Mouse (Mus musculus) adrenal gland, postnatal 25 days (tissue): ENCODE results near the gene G6pc2. TPM values are rescaled to one million over a fixed set of nuclear protein-coding genes. Genes with fewer than 3 reads are reported as not detected.

Experiments
- DNase-seq: peaks from one replicate; pipeline ENCODE4 v3.0.0; 2021; ENCODE audit warnings: mixed read lengths
- long read RNA-seq: library from polyadenylated mRNA; stranded (forward); transcript quantifications from one replicate; pipeline ENCODE4 v2.0.0, GENCODE M21; 2021
- total RNA-seq: library from RNA; stranded (reverse); gene quantifications from 2 replicates; pipeline ENCODE4 v1.2.3, GENCODE M21; 2021

G6pc2 gene
- total RNA-seq, result not detected in 2 replicates
- long read RNA-seq, result 0 reads

GRCm38 (mm10) chr2:69210773-69211172 lies at the start of gene G6pc2:
G6pc2 (plus strand) TSS chr2:69211073.
- DNase-seq, result no peak

GRCm38 (mm10) chr2:69170395-69171077 lies 40.3 kb upstream of the G6pc2 start:
- DNase-seq, result no peak

- no peak for DNase-seq
These were observed 35.6 kb upstream of the G6pc2 start for GRCm38 (mm10) chr2:69175296-69175695.

DNA sequence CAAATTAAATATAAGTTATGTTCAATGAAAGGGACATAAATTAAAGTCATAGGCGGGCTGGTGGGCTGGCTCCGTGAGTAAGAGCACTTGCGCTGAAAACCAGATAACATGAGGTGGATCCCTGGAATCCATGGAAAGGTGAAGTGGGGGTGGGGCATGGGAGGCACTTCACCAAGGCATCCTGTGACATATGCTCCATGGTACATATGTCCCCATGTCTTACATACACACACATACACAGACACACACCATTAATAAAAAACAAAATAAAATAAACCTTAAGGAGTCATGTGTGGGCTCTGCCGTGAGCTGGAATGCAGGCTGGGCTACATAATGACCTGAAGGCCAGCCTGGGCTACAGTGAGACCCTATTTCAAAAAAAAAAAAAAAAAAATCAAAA lies 31.2 kb upstream of the G6pc2 start:
- no peak for DNase-seq

DNA sequence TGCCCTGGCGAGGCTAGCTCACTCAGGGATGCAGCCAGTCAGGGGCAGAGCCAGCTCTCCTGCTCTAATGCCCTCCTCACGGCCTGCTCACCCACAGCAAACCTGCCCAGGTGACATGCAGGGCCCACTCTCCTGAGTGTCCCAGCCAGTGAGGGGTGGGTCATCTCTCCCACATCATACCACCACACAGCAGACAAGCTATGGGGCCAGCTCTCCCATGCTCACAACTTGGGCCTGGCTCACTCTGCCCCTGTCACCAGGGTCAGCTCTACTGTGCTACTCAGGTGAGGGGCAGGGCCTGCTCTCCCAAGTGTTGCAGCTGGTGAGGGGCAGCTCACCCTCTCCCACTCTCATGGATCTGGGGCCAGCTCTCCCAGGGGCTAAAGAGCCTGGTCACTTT lies 22.9 kb upstream of the G6pc2 start:
- DNase-seq, result no peak

DNA sequence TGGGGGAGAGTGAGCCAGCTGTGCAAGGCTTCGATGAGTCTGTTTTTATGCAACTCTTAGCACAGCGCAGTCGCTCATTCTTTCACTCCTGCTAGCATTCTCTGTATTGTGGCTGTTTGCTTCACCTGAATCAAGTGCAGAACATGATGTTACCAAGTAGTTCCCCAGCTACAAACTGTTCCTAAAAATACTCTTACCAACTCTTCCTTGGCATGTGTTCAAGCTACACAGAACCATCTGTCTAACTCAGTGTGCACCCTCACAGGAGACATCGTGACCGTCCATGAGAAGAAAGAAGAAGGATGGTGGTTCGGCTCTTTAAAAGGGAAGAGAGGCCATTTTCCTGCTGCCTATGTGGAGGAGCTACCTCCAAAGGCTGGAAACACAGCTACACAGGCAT lies 22.1 kb upstream of the G6pc2 start:
- no peak for DNase-seq

DNA sequence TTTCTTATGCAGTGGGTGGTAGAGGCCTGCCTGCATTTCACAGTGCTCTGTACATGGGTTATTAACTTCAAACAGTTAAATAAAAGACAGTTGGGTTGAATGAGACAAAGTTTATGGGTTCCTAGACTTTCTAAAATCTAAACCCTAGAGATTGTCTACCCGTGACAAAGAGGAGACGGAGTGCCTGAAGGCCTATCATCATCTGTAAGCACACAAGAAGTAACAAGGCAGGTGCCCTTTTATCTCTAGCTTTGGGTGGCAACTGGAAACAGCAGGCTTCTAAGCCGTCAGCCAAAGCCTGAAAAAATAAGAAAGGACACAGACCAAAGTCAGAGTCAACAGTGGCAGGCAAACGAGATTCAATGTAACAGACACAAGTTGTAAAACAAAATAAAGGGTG lies 21.7 kb upstream of the G6pc2 start:
- no peak for DNase-seq

- DNase-seq, result no peak
These were observed 19.8 kb upstream of the G6pc2 start for GRCm38 (mm10) chr2:69191059-69191458.

DNA sequence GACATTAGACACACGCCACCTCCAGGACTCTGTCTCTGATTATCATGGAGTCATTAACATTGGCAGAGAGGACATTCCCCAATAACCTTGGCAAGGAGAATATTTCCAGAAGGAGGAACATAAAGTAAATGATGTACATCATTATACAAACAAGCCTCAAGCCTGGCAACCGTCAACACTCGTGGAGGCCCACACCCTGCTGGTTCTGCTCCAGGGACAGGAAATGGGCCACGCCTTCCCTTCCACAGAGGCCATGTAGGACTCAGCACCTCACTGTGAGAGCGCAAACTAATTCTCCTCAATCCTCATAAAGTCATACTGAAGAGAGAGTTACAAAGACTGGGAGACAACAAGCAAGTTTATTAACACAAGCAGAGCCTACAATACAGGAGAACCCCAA lies 17.3 kb upstream of the G6pc2 start:
- DNase-seq, result no peak

- DNase-seq, result no peak
These were observed 5.7 kb upstream of the G6pc2 start for GRCm38 (mm10) chr2:69205185-69205584.

DNA sequence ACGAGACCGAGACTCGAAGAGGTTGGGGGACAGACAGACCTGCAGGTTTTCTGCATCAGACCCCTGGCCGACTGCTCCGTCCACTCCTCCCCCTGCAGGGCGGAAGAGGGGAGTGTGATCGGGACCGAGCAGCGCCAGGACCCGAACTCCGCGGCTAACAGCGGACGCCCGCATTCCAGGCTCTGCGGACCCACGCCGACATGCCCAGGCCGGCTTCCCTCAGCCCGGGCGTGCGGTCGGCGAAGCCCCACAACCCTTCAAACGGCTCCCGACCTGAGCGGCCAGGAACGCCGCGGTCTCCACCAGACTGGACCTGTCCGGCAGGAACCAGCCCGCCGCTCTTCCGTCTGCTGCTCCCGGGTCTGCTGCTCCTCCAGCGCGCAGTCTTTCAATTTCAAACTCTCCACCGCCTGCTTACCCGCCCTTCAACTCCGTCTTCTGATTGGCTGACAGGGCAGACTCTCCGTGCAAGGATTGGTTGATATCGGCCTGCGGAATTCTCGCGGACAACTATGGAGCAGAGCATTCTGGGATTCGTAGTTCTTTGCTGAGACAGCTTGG lies 5.0 kb upstream of the G6pc2 start, which contains the start of gene Spc25:
Gene Spc25, minus strand, starts transcription at position 404 of the 561 bp plus-strand sequence.
- peak; percentile 83 for DNase-seq

DNA sequence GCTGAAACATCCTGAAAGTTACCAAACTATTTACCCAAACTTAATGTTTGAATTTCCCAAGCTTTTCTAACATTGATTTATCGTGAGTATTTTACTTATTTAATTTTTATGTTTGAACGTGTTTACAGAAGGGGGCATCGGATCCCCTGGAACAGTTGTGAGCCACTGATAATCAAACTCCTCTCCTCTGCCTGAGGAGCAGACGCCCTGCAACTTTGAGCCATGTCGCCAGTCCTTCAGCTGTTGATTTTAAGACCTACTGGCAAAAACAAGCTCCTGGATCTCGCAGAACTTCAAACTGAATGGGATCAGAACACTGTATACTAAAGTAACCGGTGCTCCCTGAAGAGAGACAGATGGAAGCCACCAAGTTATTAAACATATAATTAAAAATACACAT lies 4.3 kb upstream of the G6pc2 start:
- no peak for DNase-seq

DNA sequence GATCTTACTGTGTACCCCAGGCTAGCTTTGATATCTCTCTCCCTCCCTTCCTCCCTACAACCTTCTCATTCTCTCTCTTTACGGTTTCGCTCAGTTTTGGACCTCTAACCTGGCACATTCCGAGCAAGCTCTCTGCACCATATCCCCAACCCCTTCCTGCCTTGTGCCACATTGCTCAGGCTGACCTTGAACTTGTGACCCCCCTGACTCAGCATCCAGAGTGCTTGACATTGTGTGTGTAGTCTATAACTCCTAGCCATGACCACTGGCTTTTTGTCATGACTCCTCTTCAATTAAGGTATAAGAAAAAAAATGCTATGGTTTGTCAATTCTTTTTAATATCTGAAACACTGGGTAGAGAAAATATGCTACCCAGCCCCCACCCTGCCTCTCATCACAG lies 1.2 kb upstream of the G6pc2 start:
- DNase-seq, result no peak

- DNase-seq, result no peak
These were observed 1.8 kb downstream of the G6pc2 start for GRCm38 (mm10) chr2:69212652-69213051.

- DNase-seq, result no peak
These were observed 4.4 kb downstream of the G6pc2 start for GRCm38 (mm10) chr2:69215242-69215641.

DNA sequence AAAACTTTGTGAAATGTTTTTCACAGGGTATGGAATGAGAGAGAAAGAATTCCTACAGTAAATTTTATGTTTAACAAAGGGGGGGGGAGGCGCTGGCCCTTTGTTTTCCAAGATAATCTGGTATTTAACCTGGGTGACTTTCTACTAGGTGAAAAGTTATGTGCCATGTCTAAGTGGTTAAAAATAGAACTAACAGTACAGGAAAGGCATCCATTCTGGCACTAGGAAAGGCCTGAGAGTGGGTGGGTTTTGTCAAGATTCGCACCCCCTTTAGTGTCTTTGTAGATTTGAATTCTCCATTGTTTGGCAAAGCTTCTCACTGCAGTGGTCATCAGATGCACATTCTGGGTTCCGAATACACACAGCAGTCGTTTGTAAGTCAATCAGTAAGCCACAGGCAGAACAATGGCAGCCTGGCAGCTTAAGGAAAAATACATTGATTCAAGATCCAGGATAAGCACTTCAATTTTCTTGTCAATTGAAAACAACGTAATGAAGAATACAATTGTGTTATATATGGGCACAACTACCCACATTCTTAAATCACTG lies 11.1 kb downstream of the G6pc2 start:
- DNase-seq, result no peak

- no peak for DNase-seq
These were observed 11.9 kb downstream of the G6pc2 start for GRCm38 (mm10) chr2:69222815-69223214.

DNA sequence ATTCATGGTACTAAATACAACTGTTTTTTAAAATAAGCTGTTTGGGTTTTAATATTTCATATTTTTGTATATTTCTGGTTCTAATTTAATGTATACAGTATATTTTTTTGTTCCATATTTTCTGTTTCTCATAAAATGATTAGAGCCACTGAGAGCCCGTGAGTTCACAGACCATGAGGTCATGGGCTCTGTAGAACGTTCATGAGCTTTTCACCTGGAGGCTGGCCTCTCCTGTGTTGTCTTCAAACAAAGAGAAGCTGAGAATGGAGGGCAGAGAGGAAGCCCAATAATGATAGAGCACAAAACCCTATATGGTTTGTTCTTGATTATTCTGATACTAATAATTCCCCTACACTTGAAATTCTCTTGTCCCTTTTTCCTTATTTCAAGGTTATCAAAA lies 13.9 kb downstream of the G6pc2 start:
- no peak for DNase-seq

GRCm38 (mm10) chr2:69226876-69227275 lies 16.0 kb downstream of the G6pc2 start:
- no peak for DNase-seq

DNA sequence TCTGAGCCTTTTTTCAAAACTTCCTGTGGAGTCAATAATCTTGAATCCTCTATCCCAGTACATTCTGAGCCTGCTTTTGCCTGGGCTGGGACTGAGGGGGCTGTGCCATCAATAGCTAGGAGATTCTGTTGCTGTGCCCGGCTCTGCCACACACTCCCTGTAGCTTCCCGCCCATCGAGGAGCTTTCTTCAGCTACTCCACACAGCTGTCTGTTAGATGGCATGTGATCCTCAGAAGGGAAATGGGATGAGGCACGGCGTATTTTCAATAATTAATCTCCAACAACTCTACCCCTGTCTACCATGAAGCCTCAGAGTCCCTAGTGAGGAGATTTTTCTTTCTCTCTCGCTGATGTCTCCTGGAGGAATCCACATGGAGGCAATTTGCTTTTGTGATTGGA lies 17.8 kb downstream of the G6pc2 start:
- no peak for DNase-seq

DNA sequence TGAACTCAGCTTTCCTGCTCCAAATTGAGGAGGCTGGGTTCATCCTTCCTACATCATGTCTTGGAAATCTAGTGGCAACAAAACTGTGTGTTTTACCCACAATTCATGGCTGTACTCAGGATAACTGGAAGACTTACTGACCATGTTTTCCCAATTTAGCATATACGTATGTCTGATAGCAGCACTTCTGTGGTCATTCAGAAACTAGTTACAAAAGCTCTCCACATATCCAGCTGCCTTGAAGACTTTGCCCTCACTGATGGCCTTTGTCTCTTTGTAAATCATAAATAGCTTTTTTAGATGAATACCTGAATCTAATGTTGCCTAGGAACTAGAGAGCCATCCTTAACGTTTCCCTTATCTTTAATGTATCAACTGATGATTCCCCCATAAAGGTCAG lies 19.3 kb downstream of the G6pc2 start:
- no peak for DNase-seq

GRCm38 (mm10) chr2:69232101-69232500 lies 21.2 kb downstream of the G6pc2 start:
- no peak for DNase-seq

GRCm38 (mm10) chr2:69234976-69235678 lies 24.3 kb downstream of the G6pc2 start:
- no peak for DNase-seq
